Mouse (Mus musculus) megakaryocyte, embryonic 14.5 days (primary cell): ENCODE measurements around the gene Dcdc2a. TPM values are rescaled to one million over a fixed set of nuclear protein-coding genes. Genes with fewer than 3 reads are reported as not detected.

Experiments
- H3K27me3 ChIP-seq: replicated peaks from 2 replicates; pipeline ENCODE3; 2012; ENCODE audit warnings: inconsistent platforms
- H3K36me3 ChIP-seq: replicated peaks from 2 replicates; pipeline ENCODE3; 2012; ENCODE audit warnings: low read length, inconsistent platforms, mixed read lengths
- H3K4me1 ChIP-seq: 2 replicates; pipeline ENCODE4 v1.6.1; 2012; ENCODE audit warnings: inconsistent platforms
- H3K4me3 ChIP-seq: replicated peaks from 2 replicates; pipeline ENCODE3; 2012; ENCODE audit warnings: moderate library complexity, mild to moderate bottlenecking, inconsistent platforms
- H3K9me3 ChIP-seq: 2 replicates; pipeline ENCODE4 v1.6.1; 2012; ENCODE audit warnings: inconsistent platforms
- FLI1 ChIP-seq: IDR thresholded peaks from 2 replicates; pipeline ENCODE4 v1.6.1; 2012; ENCODE audit warnings: low read length, inconsistent platforms, mixed read lengths
- GATA1 ChIP-seq: IDR thresholded peaks from 3 replicates; pipeline ENCODE4 v1.6.1; 2012; ENCODE audit warnings: mixed read lengths, low read length, inconsistent platforms, borderline replicate concordance
- polyA plus RNA-seq: library from polyadenylated mRNA; stranded (reverse); fragments of >175 nt; gene quantifications from 2 replicates; pipeline ENCODE4 v1.2.3, GENCODE M21; 2012; ENCODE audit warnings: low replicate concordance; ENCODE audit not compliant: insufficient read depth

Gene Dcdc2a
- polyA plus RNA-seq, 1 experiment: not detected

DNA sequence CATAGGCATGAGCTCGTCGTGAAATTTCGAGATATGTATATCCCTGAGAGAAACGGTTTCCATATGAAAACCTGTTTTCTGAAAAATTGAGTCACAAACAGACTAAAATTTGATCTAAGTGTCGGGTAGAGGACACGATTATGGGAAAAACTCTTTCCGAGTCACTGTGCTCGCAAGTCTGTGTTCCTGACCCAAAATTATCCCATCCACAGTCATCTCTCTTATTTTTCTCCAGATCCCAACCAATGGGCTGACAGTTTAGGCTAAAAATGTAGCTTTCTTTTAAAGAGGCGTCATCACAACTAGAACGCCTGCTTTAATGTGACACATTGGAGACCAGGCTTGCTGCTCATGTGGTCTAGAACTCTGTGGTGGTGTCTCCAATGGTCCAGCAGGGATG, 139.9 kb downstream of the Dcdc2a start:
- Histone ChIP-seq H3K27me3 (no peaks in the 10 kb centered on the region), H3K4me1 (no peaks in the 10 kb centered on the region), H3K4me3 (no peak overlapping the region), H3K36me3 (no peaks in the 10 kb centered on the region), H3K9me3 (no peaks in the 10 kb centered on the region)
- no peak for TF ChIP-seq FLI1
- no peak for TF ChIP-seq GATA1

- Histone ChIP-seq H3K4me1 (no peaks in the 10 kb centered on the region), H3K9me3 (no peaks in the 10 kb centered on the region), H3K4me3 (no peak overlapping the region), H3K27me3 (no peaks in the 10 kb centered on the region), H3K36me3 (no peaks in the 10 kb centered on the region)
- no peak for TF ChIP-seq GATA1
- TF ChIP-seq FLI1: no peak
Measured at GRCm38 (mm10) chr13:25199916-25200315, 144.1 kb downstream of the Dcdc2a start.

DNA sequence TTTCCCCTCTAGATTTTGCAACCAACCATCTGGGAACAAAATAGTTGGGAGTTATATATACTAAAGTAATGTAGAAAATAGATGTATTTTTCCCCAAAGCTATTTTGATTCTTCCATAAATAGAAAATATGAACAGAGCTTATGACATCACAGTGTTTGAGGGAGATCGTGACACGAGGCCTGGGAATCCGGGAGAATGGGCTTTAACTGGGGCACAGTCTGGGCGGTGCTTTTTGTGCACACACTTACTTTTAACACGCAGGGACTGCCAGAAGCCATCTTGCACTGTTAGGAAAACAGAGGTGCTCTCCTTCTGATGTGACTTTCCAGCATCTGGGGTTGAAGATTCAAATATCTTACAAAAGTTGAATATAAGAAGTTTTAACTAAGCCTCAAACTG, 151.1 kb downstream of the Dcdc2a start:
- H3K4me3 ChIP-seq: no peak overlapping the region
- TF ChIP-seq GATA1 (no peak), FLI1 (no peak)
- no peaks in the 10 kb centered on the region for H3K36me3 ChIP-seq
- no peaks in the 10 kb centered on the region for H3K4me1 ChIP-seq
- no peaks in the 10 kb centered on the region for H3K27me3 ChIP-seq
- H3K9me3 ChIP-seq: no peaks in the 10 kb centered on the region

DNA sequence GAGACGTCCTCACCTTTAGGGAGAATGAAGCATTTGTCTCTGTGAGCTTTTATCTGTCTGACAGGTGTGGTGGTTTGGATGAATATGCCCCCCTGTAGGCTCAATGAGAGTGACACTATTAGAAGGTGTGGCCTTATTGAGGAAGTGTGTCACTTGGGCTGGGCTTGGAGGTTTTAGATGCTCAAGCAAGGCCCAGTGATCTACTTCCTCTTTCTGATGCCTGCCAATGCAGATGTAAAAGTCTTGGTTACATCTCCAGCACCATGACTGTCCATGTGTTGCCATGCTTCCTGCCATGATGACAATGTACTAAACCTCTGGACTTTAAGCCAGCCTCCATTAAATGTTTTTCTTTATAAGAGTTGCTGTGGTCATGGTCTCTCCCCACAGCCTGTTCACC, 162.6 kb downstream of the Dcdc2a start:
- no peak overlapping the region for H3K4me3 ChIP-seq
- 0 out of 2 replicates have a peak, but pooled peaks cover 3% of the 10 kb centered on the region for H3K9me3 ChIP-seq
- no peaks in the 10 kb centered on the region for H3K27me3 ChIP-seq
- H3K36me3 ChIP-seq: no peaks in the 10 kb centered on the region
- TF ChIP-seq FLI1 (no peak), GATA1 (no peak)
- no peaks in the 10 kb centered on the region for H3K4me1 ChIP-seq

GRCm38 (mm10) chr13:25220186-25220787, 164.5 kb downstream of the Dcdc2a start:
- TF ChIP-seq GATA1 (no peak), FLI1 (no peak)
- H3K4me1 ChIP-seq: no peaks in the 10 kb centered on the region
- no peaks in the 10 kb centered on the region for H3K36me3 ChIP-seq
- no peak overlapping the region for H3K4me3 ChIP-seq
- H3K9me3 ChIP-seq: 0 out of 2 replicates have a peak, but pooled peaks cover 3% of the 10 kb centered on the region
- no peaks in the 10 kb centered on the region for H3K27me3 ChIP-seq

DNA sequence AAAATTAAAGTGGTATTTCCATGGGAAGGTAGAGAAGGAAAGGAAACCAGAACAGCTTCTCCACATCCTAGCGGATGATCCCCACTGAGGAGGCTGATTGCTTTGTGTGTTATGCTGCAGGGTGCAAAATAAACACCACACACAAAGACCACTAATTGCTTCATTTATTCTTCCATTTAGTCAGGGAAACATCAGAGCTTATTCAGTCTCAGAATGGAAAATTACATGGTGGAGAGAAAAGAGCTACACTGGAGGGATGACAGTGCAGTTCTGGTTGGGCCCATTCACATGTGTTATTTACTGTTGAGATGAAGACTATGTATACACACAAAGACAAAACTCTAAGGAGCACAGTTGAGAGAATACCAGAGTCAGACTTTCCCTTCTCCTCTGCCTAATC, 196.1 kb downstream of the Dcdc2a start:
- Histone ChIP-seq H3K9me3 (peaks cover 18% of the 10 kb centered on the region), H3K27me3 (no peaks in the 10 kb centered on the region), H3K4me3 (no peak overlapping the region), H3K36me3 (no peaks in the 10 kb centered on the region), H3K4me1 (no peaks in the 10 kb centered on the region)
- TF ChIP-seq FLI1: no peak
- no peak for TF ChIP-seq GATA1

DNA sequence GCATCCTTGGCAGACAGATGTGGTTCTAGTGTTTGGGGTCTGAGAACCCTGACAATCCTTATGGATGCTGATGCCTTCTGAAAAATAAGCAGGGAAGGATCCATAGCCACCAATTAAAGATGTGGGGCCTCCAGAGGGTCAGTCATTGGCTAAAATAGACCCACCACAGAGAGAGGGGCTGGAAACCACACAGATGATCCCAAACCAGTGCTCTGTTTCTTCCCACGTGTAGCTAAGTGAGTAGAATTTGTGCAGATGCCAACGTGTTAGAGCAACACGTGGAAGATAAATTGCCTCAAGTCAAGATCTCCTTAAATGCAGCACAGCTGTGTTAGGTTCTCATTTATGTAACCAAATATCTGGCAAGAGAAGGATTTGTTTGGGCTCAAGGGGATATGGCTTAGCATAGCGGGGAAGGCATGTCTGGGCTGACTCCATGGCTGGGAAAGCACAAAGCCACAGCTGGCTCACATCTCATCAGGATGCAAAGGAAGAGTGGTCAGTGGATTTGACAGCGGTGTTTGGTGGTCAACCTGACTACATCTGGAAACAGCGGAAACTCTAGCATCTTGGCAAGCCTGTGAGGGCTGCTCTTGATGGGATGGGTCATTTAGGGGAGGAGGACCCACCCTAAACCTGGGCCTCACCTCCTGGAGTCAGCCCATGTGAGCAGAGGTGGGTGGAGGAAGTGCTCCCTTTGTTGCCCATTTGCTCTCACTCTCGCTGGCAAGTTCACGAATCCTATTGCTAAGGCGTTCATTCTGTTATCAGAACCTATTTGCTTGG, 198.9 kb downstream of the Dcdc2a start:
- no peaks in the 10 kb centered on the region for H3K27me3 ChIP-seq

DNA sequence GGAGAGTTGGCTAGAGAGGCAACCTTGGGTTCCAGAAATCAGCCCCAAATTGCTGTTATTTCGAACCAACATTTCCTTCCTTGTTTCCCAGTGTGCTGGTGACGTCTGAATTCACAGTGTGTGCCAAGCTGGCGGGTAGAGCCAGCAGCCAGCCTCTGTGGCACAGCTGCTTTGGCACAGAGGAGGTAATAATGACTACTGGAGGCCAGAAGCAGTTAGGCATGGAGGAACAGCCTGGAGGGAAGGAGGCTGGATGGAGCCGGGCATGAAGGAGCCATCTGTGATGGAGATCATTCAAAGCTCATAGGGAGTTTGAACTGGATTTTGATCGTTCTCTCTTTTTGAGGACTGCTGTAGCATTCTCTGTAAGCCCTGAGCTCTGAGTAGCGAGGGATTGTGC, 201.8 kb downstream of the Dcdc2a start:
- Histone ChIP-seq H3K36me3 (no peaks in the 10 kb centered on the region), H3K27me3 (no peaks in the 10 kb centered on the region), H3K4me1 (no peaks in the 10 kb centered on the region), H3K4me3 (no peak overlapping the region), H3K9me3 (peaks cover 23% of the 10 kb centered on the region)
- no peak for TF ChIP-seq GATA1

More for the DNA sequence above, 198.9 kb downstream of the Dcdc2a start:
- H3K36me3 ChIP-seq: no peaks in the 10 kb centered on the region
- H3K4me1 ChIP-seq: no peaks in the 10 kb centered on the region
- H3K4me3 ChIP-seq: no peak overlapping the region
- TF ChIP-seq GATA1: no peak
- no peak for TF ChIP-seq FLI1
- peaks cover 26% of the 10 kb centered on the region for H3K9me3 ChIP-seq

Other genes with a start within 250 kb of the Dcdc2a start
- gene Acot13, start 224.5 kb upstream of the Dcdc2a start, polyA plus RNA-seq: 19.1 and 40.5 TPM in 2 replicates
- gene Tdp2, start 224.3 kb upstream of the Dcdc2a start, polyA plus RNA-seq: 5.8 and 20.5 TPM in 2 replicates
- not detected in 2 replicates for gene D130043K22Rik, start 210.9 kb upstream of the Dcdc2a start, polyA plus RNA-seq
- 0.15 TPM in 1 of 2 replicates, not detected in the other for gene Aldh5a1, start 118.3 kb upstream of the Dcdc2a start, polyA plus RNA-seq
- gene Gpld1, start 112.9 kb upstream of the Dcdc2a start, polyA plus RNA-seq: not detected in 2 replicates
- 1.9 and 2.0 TPM in 2 replicates for gene Mrs2, start 35.6 kb upstream of the Dcdc2a start, polyA plus RNA-seq
- gene Nrsn1, start 214.5 kb downstream of the Dcdc2a start, polyA plus RNA-seq: not detected in 2 replicates